ENCODE assay signal across 18 mouse cellular contexts in genomic region chr2:172961211-172961610, GRCm38 (mm10). TPM values are rescaled to one million over a fixed set of nuclear protein-coding genes. Genes with fewer than 3 reads are reported as not detected.
"Had no signal": no experiment of that assay in that cellular context is flagged by ENCODE, and none has a peak within 500 bp of the region (broad histone marks: within the 10 kb centered on the region; RNA-seq: fewer than 3 reads in every experiment).

No protein-coding gene starts in this region.

- H3K4me1 ChIP-seq: liver, embryonic 15.5 days had no signal

- H3K27ac ChIP-seq: hindbrain, postnatal 0 days; layer of hippocampus, adult 2 months; limb, embryonic 13.5 days; liver, embryonic 15.5 days; midbrain, embryonic 10.5 days; neural tube, embryonic 15.5 days; stomach, embryonic 15.5 days had no signal

- DNase-seq: left cerebral cortex, postnatal 4 days; lung, embryonic 14.5 days; lung, postnatal 10 days; lung, postnatal 4 days; midbrain, embryonic 14.5 days; right cerebral cortex, postnatal 4 days; thymus, adult 2 months; thymus, postnatal 36 days had no signal

- H3K9me3 ChIP-seq: liver, embryonic 15.5 days; neural tube, embryonic 15.5 days; stomach, embryonic 15.5 days had no signal

- H3K4me3 ChIP-seq: layer of hippocampus, adult 2 months; limb, embryonic 13.5 days; liver, embryonic 15.5 days; midbrain, embryonic 10.5 days; myocyte; neural tube, embryonic 15.5 days; stomach, embryonic 15.5 days had no signal

- H3K4me2 ChIP-seq: limb, embryonic 13.5 days; liver, embryonic 11.5 days; liver, embryonic 15.5 days; lung, embryonic 14.5 days; neural tube, embryonic 15.5 days; stomach, embryonic 15.5 days had no signal

- H3K36me3 ChIP-seq: limb, embryonic 13.5 days; liver, embryonic 15.5 days; neural tube, embryonic 15.5 days; stomach, embryonic 15.5 days had no signal

- H3K9ac ChIP-seq: limb, embryonic 13.5 days; liver, embryonic 15.5 days; lung, embryonic 14.5 days; neural tube, embryonic 15.5 days; stomach, embryonic 15.5 days had no signal

- ATAC-seq: hindbrain, postnatal 0 days had no signal

- H3K27me3 ChIP-seq: limb, embryonic 13.5 days; liver, embryonic 15.5 days; neural tube, embryonic 15.5 days; stomach, embryonic 15.5 days had no signal

RNA-seq across cellular contexts. Expression of gene Spo11, which starts 16.3 kb away (rescaled TPM):
- polyA plus RNA-seq: intestine, embryonic 14.5 days; liver, embryonic 11.5 days; liver, embryonic 15.5 days; myocyte had no signal

RNA-seq across cellular contexts. Expression of gene Bmp7, which starts 21.1 kb away (rescaled TPM):
- polyA plus RNA-seq: myocyte had no signal
